Mouse (Mus musculus) mammary gland, adult 2 months (tissue): Measurements from ENCODE around the gene Ncam1. TPM values are rescaled to one million over a fixed set of nuclear protein-coding genes. Genes with fewer than 3 reads are reported as not detected.

Source experiments
- polyA plus RNA-seq: library from polyadenylated mRNA; depleted of rRNA; stranded (reverse); fragments of >200 nt; gene quantifications from 2 replicates; pipeline ENCODE4 v1.2.3, GENCODE M21; 2012; ENCODE audit warnings: low replicate concordance; rRNA removed

Ncam1 gene
- polyA plus RNA-seq = 0.80 and 1.4 TPM in 2 replicates

GRCm38 (mm10) chr9:49798806-49799205 is at the start of gene Ncam1:
Gene Ncam1, minus strand, starts transcription at chr9:49798925.

GRCm38 (mm10) chr9:49485892-49486311 is 312.8 kb downstream of the Ncam1 start, which contains the start of gene Ttc12:
Gene Ttc12, minus strand, starts transcription at chr9:49486225.

